21 mouse cellular contexts compared by ENCODE assay signal in the genomic region with DNA sequence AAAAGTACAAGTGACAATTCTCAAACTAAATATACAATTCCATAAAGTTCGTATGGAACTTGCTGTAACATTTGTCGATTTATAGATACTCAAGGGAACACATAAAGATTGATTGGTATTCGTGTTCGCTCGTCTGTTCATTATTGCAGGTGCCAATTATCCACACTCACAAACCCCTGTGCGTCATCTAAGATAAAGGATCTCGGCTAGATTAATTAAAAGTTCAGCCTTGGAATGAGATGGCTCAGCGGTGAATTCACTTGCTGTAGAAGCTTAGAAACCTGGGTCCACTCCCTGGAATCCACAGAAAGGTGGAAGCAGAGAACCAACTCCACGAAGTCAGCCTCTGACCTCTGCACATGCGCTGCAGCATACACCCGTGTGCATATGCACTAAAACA.
A peak's percentile ranks its signal among the peaks of the same experiment; 100 is the strongest.
DNase-seq lines count a peak whose midpoint lies in the region; ATAC-seq and TF ChIP-seq lines count a peak whose summit lies in the region.
"Had no signal": no experiment of that assay in that cellular context is flagged by ENCODE, and none has a peak within 500 bp of the region (broad histone marks: within the 10 kb centered on the region; RNA-seq: fewer than 3 reads in every experiment).

No protein-coding gene starts in this region.

- no peak for DNase-seq in heart, postnatal 4 days
- DNase-seq in brain, embryonic 14.5 days (ENCODE audit: low read depth) = peak; percentile 50
- no peak for DNase-seq in forebrain, postnatal 0 days
- no peak for DNase-seq in heart, postnatal 25 days (ENCODE audit: low spot score)
- DNase-seq: adrenal gland, postnatal 14 days; B cell, adult 2 months; gastrocnemius, postnatal 10 days; heart, adult 18-20 months; heart, postnatal 14 days; kidney, adult 2 months had no signal

- intact Hi-C loops in heart, postnatal 25 days (cut with DNase I) = no loop called here

- H3K27ac ChIP-seq in heart, embryonic 14.5 days (replicated peaks in 1 of 2; ENCODE audit: control insufficient read depth in 1 of 2, insufficient read depth in 1 of 2, low read depth in 2 of 2, low read length in 2 of 2) = peak overlapping the region; percentile 14 to 27; a peak in 1 of 4 replicates
- H3K27ac ChIP-seq in forebrain, embryonic 13.5 days = no peak overlapping the region
- no peak overlapping the region for H3K27ac ChIP-seq in forebrain, postnatal 0 days (ENCODE audit: low read depth, low read length)
- no peak overlapping the region for H3K27ac ChIP-seq in kidney, embryonic 15.5 days
- H3K27ac ChIP-seq: embryonic facial prominence, embryonic 13.5 days; heart, embryonic 10.5 days; heart, embryonic 15.5 days; hindbrain, embryonic 12.5 days; hindbrain, postnatal 0 days had no signal

- H3K4me3 ChIP-seq in heart, embryonic 14.5 days (ENCODE audit: control insufficient read depth in 1 of 2, insufficient read depth in 1 of 2, low read depth in 1 of 2, low read length in 2 of 2) = no peak overlapping the region
- H3K4me3 ChIP-seq in forebrain, embryonic 13.5 days = no peak overlapping the region
- no peak overlapping the region for H3K4me3 ChIP-seq in forebrain, postnatal 0 days (ENCODE audit: low read depth, low read length)
- H3K4me3 ChIP-seq in kidney, embryonic 15.5 days (replicated peaks) = no peak overlapping the region
- H3K4me3 ChIP-seq: embryonic facial prominence, embryonic 13.5 days; heart, embryonic 10.5 days; heart, embryonic 15.5 days; hindbrain, embryonic 12.5 days had no signal

- TF ChIP-seq POLR2A in brain, embryonic 14.5 days (IDR thresholded peaks at IDR 0.05; ENCODE audit: borderline replicate concordance, extremely low read depth, insufficient read depth, insufficient read length, poor library complexity, severe bottlenecking) = no peak

- no peak for ATAC-seq in heart, embryonic 14.5 days (ENCODE audit: insufficient number of reproducible peaks, insufficient read depth, low FRiP score, low read depth)
- peak; percentile 36; the same call in 1 of the 2 replicates for ATAC-seq in forebrain, embryonic 13.5 days
- no peak for ATAC-seq in forebrain, postnatal 0 days
- ATAC-seq in kidney, embryonic 15.5 days (replicated peaks; ENCODE audit: low FRiP score) = no peak
- ATAC-seq: CD4-positive, CD25-positive, alpha-beta regulatory T cell, adult 4 months; hindbrain, postnatal 0 days; intestine, embryonic 16.5 days had no signal

- no peak overlapping the region for H3K4me2 ChIP-seq in heart, embryonic 14.5 days (ENCODE audit: low read length)
- H3K4me2 ChIP-seq in forebrain, embryonic 13.5 days = peak overlapping the region; percentile 30
- peak overlapping the region; percentile 23; the same call in 1 of the 2 replicates for H3K4me2 ChIP-seq in forebrain, postnatal 0 days (ENCODE audit: low read depth)
- no peak overlapping the region for H3K4me2 ChIP-seq in kidney, embryonic 15.5 days
- H3K4me2 ChIP-seq: embryonic facial prominence, embryonic 13.5 days; heart, embryonic 15.5 days; hindbrain, embryonic 12.5 days had no signal

- 0 out of 2 replicates have a peak, but pooled peaks cover 4% of the 10 kb centered on the region for H3K36me3 ChIP-seq in heart, embryonic 14.5 days (ENCODE audit: control insufficient read depth, insufficient read depth, low read length)
- H3K36me3 ChIP-seq in forebrain, embryonic 13.5 days (ENCODE audit: poor library complexity, severe bottlenecking) = no peaks in the 10 kb centered on the region
- H3K36me3 ChIP-seq in forebrain, postnatal 0 days (ENCODE audit: insufficient read depth) = no peaks in the 10 kb centered on the region
- H3K36me3 ChIP-seq in kidney, embryonic 15.5 days = no peaks in the 10 kb centered on the region
- H3K36me3 ChIP-seq: embryonic facial prominence, embryonic 13.5 days; G1E; hindbrain, embryonic 12.5 days had no signal

- 90% methylated on average over 11 of the region's 11 CpGs for WGBS in heart, embryonic 14.5 days
- 35% methylated on average over 11 of the region's 11 CpGs for WGBS in forebrain, embryonic 13.5 days
- 30% methylated on average over 11 of the region's 11 CpGs for WGBS in forebrain, postnatal 0 days
- 83% methylated on average over 11 of the region's 11 CpGs for WGBS in kidney, embryonic 15.5 days

- peaks cover 0 to 3% of the 10 kb centered on the region in 2 experiments; a peak in 1 of 4 replicates for H3K4me1 ChIP-seq in heart, embryonic 14.5 days (ENCODE audit: control insufficient read depth in 2 of 2, insufficient read depth in 2 of 2, low read length in 2 of 2)
- peaks cover 12% of the 10 kb centered on the region for H3K4me1 ChIP-seq in forebrain, embryonic 13.5 days
- H3K4me1 ChIP-seq in forebrain, postnatal 0 days (ENCODE audit: insufficient read depth) = 0 out of 2 replicates have a peak, but pooled peaks cover 4% of the 10 kb centered on the region
- H3K4me1 ChIP-seq in kidney, embryonic 15.5 days = no peaks in the 10 kb centered on the region
- H3K4me1 ChIP-seq: embryonic facial prominence, embryonic 13.5 days; heart, embryonic 10.5 days; heart, embryonic 15.5 days; hindbrain, embryonic 12.5 days had no signal

- H3K27me3 ChIP-seq in heart, embryonic 14.5 days (ENCODE audit: control insufficient read depth, insufficient read depth, low read length) = no peaks in the 10 kb centered on the region
- no peaks in the 10 kb centered on the region for H3K27me3 ChIP-seq in forebrain, embryonic 13.5 days
- no peaks in the 10 kb centered on the region for H3K27me3 ChIP-seq in forebrain, postnatal 0 days (ENCODE audit: insufficient read depth, low read length)
- no peaks in the 10 kb centered on the region for H3K27me3 ChIP-seq in kidney, embryonic 15.5 days
- H3K27me3 ChIP-seq: embryonic facial prominence, embryonic 13.5 days; heart, embryonic 15.5 days; hindbrain, embryonic 12.5 days had no signal

- H3K9ac ChIP-seq in heart, embryonic 14.5 days (ENCODE audit: low read length) = no peak overlapping the region
- H3K9ac ChIP-seq in forebrain, embryonic 13.5 days = no peak overlapping the region
- no peak overlapping the region for H3K9ac ChIP-seq in forebrain, postnatal 0 days
- H3K9ac ChIP-seq in kidney, embryonic 15.5 days = no peak overlapping the region
- H3K9ac ChIP-seq: embryonic facial prominence, embryonic 13.5 days; heart, embryonic 15.5 days; hindbrain, embryonic 12.5 days had no signal

- H3K9me3 ChIP-seq in heart, embryonic 14.5 days (ENCODE audit: control insufficient read depth, low read length) = no peaks in the 10 kb centered on the region
- H3K9me3 ChIP-seq in forebrain, embryonic 13.5 days (replicated peaks) = no peaks in the 10 kb centered on the region
- H3K9me3 ChIP-seq in forebrain, postnatal 0 days (ENCODE audit: low read length) = no peaks in the 10 kb centered on the region
- H3K9me3 ChIP-seq in kidney, embryonic 15.5 days (replicated peaks) = no peaks in the 10 kb centered on the region
- H3K9me3 ChIP-seq: embryonic facial prominence, embryonic 13.5 days; heart, embryonic 10.5 days; heart, embryonic 15.5 days; hindbrain, embryonic 12.5 days had no signal

- TF ChIP-seq CTCF in brain, embryonic 14.5 days (IDR thresholded peaks at IDR 0.05; ENCODE audit: borderline replicate concordance, extremely low read depth, insufficient read depth, insufficient read length) = no peak
- TF ChIP-seq CTCF in forebrain, postnatal 0 days (IDR thresholded peaks at IDR 0.05; ENCODE audit: low read depth) = no peak

Comparison
In these comparisons a context has a peak if more than half of its experiments do, and no peak if none do; other contexts are left out.
1. H3K27ac ChIP-seq: peak in heart, embryonic 14.5 days (2 of 2); none in forebrain, embryonic 13.5 days (single experiment), forebrain, postnatal 0 days (single experiment) and kidney, embryonic 15.5 days (single experiment).
2. H3K4me2 ChIP-seq: peak in forebrain, embryonic 13.5 days (single experiment) and forebrain, postnatal 0 days (single experiment); none in heart, embryonic 14.5 days (single experiment) and kidney, embryonic 15.5 days (single experiment).